Mouse (Mus musculus): Measurements from ENCODE around the gene Orc5. TPM values are rescaled to one million over a fixed set of nuclear protein-coding genes. Genes with fewer than 3 reads are reported as not detected.
A peak's percentile ranks its signal among the peaks of the same experiment; 100 is the strongest.
"Not testable (repeated sequence)": the region's sequence is repeated elsewhere in the genome, so short reads cannot be mapped to it uniquely, and the experiment has no call there.

Gene Orc5
- polyA plus RNA-seq, 1 experiment from 2014 or later = 49.4 TPM

DNA sequence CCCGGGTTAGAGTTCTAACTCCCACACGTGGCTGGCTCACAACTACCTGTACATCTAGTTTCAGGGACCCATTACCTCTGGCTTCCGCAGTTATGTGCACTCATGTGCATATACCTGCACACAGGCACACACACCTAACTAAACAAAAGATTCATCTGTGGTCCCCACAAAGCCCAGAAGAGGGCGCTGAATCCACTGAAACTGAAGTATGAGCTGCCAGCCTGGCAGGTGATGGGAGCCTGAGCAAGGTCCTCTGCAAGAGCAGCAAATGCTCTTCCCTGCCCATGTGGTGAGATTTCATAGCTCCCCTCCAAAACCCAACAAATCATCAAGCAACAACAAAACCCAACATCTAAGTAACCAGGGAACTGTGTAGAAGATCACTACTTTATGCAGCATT is 61.1 kb downstream of the Orc5 start:
- no peaks in the 10 kb centered on the region for H3K9me3 ChIP-seq (replicated peaks)
- H3K4me1 ChIP-seq (replicated peaks) = peaks cover 15% of the 10 kb centered on the region
- H3K4me3 ChIP-seq (replicated peaks) = no peak overlapping the region
- H3K27me3 ChIP-seq = no peaks in the 10 kb centered on the region
- no peak for ATAC-seq (ENCODE audit: insufficient read depth)
- no peak overlapping the region for H3K9ac ChIP-seq
- WGBS (ENCODE audit: insufficient replicate concordance) = 66% methylated on average over 4 of the region's 4 CpGs
- H3K4me2 ChIP-seq = no peak overlapping the region
- H3K36me3 ChIP-seq (replicated peaks) = peaks cover 61% of the 10 kb centered on the region
- no peak overlapping the region for H3K27ac ChIP-seq (replicated peaks)

DNA sequence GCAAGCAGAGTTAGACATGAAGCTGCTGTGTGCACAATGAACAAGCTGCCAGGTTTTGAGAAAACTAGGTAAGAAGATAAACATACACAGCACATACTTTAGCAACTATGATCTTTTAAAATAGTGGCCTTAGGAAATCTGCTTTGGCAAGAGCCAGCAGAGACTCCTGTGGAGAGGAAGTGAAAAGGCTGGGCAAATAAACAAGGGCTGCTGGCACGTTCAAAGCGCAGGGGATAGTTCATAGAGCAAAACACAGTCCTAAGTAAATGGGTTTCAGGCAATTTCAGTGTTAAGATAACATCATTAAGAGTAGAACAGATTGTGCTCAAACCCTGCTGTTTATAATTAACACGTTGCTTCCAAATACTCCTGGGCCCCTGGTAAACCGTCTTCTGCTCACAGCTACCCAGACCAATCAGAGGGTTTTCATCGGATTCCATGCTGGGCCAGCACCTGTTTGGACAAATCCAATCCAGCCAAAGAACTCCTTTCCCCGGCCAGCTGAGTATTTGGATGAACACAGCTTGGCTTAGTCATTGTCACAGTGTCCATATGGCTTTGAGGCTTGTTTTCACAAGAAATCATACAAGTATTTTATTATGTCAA is 63.5 kb downstream of the Orc5 start:
- Histone ChIP-seq H3K9ac (no peak overlapping the region), H3K4me1 (replicated peaks) (peaks cover 15% of the 10 kb centered on the region), H3K27ac (replicated peaks) (peak overlapping the region; percentile 45; the same call in 1 of the 2 replicates), H3K36me3 (replicated peaks) (peaks cover 63% of the 10 kb centered on the region), H3K9me3 (replicated peaks) (no peaks in the 10 kb centered on the region), H3K4me3 (replicated peaks) (no peak overlapping the region), H3K27me3 (no peaks in the 10 kb centered on the region), H3K4me2 (no peak overlapping the region)
- WGBS (ENCODE audit: insufficient replicate concordance) = 68% methylated on average over 6 of the region's 6 CpGs
- peak; percentile 17; the same call in 1 of the 2 replicates for ATAC-seq (ENCODE audit: insufficient read depth)

DNA sequence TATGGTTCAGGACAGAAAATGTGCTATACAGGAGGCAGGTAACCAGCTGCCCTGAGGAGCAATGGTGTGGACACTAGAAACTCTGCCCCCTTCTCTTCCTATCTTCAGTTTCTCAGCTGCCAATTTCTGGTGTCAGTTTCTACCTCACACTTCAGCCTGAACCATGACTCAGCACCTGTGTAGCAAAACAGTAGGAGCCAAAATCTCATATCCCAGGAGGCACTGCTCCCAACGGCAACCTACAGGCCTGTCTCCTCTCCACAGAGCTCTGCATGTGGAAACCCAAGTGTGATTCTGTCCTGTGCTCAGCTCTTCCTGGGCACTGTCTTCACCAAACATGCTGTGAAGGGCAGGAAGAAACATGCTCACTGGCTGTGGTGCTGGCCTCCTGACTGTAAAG is 64.5 kb downstream of the Orc5 start:
- Histone ChIP-seq H3K36me3 (replicated peaks) (peaks cover 54% of the 10 kb centered on the region), H3K27me3 (no peaks in the 10 kb centered on the region), H3K4me1 (replicated peaks) (peaks cover 15% of the 10 kb centered on the region), H3K9ac (no peak overlapping the region), H3K4me3 (replicated peaks) (no peak overlapping the region), H3K4me2 (no peak overlapping the region), H3K9me3 (replicated peaks) (no peaks in the 10 kb centered on the region), H3K27ac (replicated peaks) (peak overlapping the region; percentile 72)
- WGBS (ENCODE audit: insufficient replicate concordance) = 52% methylated on average over 1 of the region's 1 CpGs
- ATAC-seq (ENCODE audit: insufficient read depth) = peak; percentile 77

DNA sequence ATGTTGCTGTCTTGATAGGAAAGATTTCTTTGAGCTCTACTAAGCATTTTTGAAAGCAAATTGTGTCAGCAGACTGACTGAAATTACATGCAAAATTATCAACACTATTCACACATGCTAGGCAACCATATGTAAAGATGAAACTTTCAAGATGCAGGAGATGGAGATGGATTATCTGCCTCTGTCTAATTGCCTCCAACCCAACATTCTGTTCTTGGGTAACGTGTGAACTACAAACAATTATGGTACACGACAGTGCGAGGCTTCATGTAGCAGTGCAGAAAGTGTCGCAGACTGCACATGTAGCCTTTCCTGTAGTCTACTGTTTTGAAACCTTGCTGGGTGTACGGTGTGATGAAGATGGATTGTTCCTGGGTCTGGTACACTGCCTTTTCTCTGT is 67.7 kb downstream of the Orc5 start:
- peaks cover 32% of the 10 kb centered on the region for H3K36me3 ChIP-seq (replicated peaks)
- no peak for ATAC-seq (ENCODE audit: insufficient read depth)
- no peak overlapping the region for H3K9ac ChIP-seq
- no peak overlapping the region for H3K4me2 ChIP-seq
- H3K27ac ChIP-seq (replicated peaks) = no peak overlapping the region
- 82% methylated on average over 5 of the region's 5 CpGs for WGBS (ENCODE audit: insufficient replicate concordance)
- H3K9me3 ChIP-seq (replicated peaks) = no peaks in the 10 kb centered on the region
- no peaks in the 10 kb centered on the region for H3K27me3 ChIP-seq
- H3K4me1 ChIP-seq (replicated peaks) = peaks cover 15% of the 10 kb centered on the region
- H3K4me3 ChIP-seq (replicated peaks) = no peak overlapping the region

DNA sequence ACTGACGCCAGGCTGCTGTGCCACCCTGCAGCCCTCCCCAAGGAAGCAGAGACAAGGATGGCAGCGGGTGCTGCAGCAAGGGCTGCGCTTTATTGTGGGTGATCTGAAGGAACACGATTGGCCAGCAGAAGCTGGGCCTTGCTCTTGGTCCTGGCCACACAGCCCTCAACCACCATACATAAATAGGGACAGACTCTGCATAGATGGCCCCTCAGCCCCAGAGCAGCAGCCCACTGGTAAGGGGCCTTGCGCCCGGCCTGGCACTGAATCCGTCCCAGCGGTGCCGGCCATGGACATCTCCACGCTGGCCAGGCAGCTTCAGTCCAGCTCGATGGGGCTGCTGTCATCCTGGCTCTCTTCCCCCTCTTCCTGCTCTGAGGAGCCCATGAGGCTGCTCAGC is 77.8 kb downstream of the Orc5 start:
- 78% methylated on average over 8 of the region's 11 CpGs for WGBS (ENCODE audit: insufficient replicate concordance)
- not testable (repeated sequence) for H3K36me3 ChIP-seq (replicated peaks)

DNA sequence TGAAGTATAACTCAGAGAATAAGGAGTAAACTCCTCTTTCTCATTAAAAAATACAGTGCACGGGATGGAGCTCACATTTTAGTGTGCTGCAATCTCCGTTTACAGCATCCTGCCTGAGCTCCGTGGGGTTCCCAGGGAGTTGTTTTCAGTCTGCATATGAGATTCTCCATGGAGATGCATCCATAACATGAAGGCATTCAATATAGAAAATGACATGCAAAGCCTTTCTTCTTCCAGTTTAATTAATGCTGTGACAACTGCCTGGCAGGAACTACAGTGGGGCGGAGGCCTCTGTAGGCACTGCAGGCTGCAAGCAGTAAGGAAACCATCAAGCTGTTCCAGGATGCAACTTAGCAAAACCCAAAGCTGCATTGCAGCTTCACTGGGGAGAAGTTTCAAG is 79.0 kb downstream of the Orc5 start:
- ATAC-seq (ENCODE audit: insufficient read depth) = no peak
- no peak overlapping the region for H3K9ac ChIP-seq
- H3K4me1 ChIP-seq (replicated peaks) = no peaks in the 10 kb centered on the region
- WGBS (ENCODE audit: insufficient replicate concordance) = 66% methylated on average over 4 of the region's 4 CpGs
- no peaks in the 10 kb centered on the region for H3K36me3 ChIP-seq (replicated peaks)
- no peaks in the 10 kb centered on the region for H3K27me3 ChIP-seq
- H3K27ac ChIP-seq (replicated peaks) = no peak overlapping the region
- no peak overlapping the region for H3K4me2 ChIP-seq
- no peaks in the 10 kb centered on the region for H3K9me3 ChIP-seq (replicated peaks)
- H3K4me3 ChIP-seq (replicated peaks) = no peak overlapping the region

More for the DNA sequence above, 77.8 kb downstream of the Orc5 start:
- not testable (repeated sequence) for H3K4me2 ChIP-seq; H3K9ac ChIP-seq; H3K4me1 ChIP-seq (replicated peaks); ATAC-seq (ENCODE audit: insufficient read depth); H3K27ac ChIP-seq (replicated peaks); H3K9me3 ChIP-seq (replicated peaks); H3K4me3 ChIP-seq (replicated peaks); H3K27me3 ChIP-seq

DNA sequence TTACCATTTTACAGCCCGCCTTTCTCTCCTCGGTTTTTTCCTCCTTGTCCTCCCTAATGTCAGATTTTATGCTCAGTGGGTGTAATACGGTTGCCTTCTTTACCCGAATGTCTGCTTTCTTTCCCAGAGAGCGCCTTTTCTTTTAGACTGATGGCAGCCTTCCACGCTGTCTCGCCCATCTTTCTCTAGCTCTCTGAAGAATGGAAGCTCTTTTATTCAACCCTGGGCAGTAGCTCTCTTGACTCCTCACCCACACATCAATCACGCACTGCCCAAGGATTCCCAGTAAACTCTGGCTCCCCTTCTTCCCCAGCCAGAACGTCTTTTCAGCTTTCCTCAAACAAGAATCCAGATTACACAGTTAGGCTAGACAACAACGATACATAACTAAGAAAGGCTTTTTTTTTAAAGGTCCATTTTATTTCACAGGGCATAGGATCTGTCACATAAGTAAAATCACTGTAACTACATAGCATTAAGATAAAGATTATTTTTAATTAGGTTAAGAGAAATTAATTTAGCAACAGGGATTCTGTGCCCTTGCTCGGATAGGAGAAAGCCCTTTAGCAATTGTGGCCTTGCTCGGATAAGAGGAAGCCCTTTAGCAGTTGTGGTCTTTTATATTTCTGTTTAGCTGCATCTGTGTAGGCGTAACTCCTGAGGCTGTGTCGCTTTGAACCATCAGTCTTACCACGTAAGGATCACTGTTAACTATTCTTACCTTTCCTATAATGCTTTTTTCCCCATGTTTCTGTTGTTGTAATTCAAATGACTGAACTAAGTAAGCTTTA is 97.2 kb downstream of the Orc5 start:
- Histone ChIP-seq H3K27ac (replicated peaks) (no peak overlapping the region), H3K9ac (no peak overlapping the region), H3K4me2 (no peak overlapping the region), H3K4me3 (replicated peaks) (no peak overlapping the region), H3K36me3 (replicated peaks) (no peaks in the 10 kb centered on the region), H3K9me3 (replicated peaks) (no peaks in the 10 kb centered on the region), H3K27me3 (no peaks in the 10 kb centered on the region), H3K4me1 (replicated peaks) (no peaks in the 10 kb centered on the region)
- no peak for ATAC-seq (ENCODE audit: insufficient read depth)
- 69% methylated on average over 15 of the region's 15 CpGs for WGBS (ENCODE audit: insufficient replicate concordance)

DNA sequence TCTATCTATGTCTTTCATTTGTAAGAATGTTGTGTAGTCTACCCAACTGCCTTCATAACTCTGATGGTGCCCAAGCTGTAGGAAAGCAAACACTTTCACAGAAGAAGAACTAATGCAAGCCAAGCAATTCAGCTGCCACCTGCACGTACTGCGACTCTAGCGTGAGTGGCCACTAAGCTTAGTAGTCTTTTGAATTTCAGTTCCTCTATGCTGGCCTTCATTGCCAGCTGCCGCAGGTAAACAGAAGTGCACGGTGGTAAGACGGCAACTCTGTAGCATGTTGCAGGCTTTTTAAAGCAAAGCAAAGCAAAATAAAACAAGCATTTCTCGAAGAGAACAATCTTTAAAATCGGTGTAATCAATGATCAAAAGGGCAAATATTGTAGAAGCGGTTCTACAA is 97.8 kb downstream of the Orc5 start:
- H3K36me3 ChIP-seq (replicated peaks) = no peaks in the 10 kb centered on the region
- no peaks in the 10 kb centered on the region for H3K27me3 ChIP-seq
- H3K9me3 ChIP-seq (replicated peaks) = no peaks in the 10 kb centered on the region
- no peak for ATAC-seq (ENCODE audit: insufficient read depth)
- H3K4me1 ChIP-seq (replicated peaks) = no peaks in the 10 kb centered on the region
- WGBS (ENCODE audit: insufficient replicate concordance) = 74% methylated on average over 9 of the region's 9 CpGs
- H3K27ac ChIP-seq (replicated peaks) = no peak overlapping the region
- H3K4me2 ChIP-seq = no peak overlapping the region
- no peak overlapping the region for H3K9ac ChIP-seq
- no peak overlapping the region for H3K4me3 ChIP-seq (replicated peaks)

DNA sequence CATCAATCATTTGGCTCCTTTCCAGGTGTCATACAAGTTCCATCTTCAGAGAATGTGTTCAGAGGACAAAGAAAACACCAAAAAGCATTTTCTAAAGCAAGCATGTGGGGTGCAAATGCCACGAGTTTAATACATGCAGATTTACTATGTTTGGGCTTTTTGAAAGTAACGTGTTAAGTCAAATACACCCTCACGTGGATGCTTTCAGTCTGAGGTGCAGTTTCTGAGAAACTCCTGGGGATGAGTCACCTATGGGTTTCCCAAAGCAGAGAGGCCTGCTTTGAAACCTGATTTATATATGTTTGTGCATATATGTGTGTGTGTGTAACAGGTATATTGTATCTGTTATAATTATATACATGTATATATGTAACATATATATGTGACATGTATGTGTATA is 98.5 kb downstream of the Orc5 start:
- no peak overlapping the region for H3K4me2 ChIP-seq
- H3K9ac ChIP-seq = no peak overlapping the region
- no peak overlapping the region for H3K4me3 ChIP-seq (replicated peaks)
- H3K36me3 ChIP-seq (replicated peaks) = no peaks in the 10 kb centered on the region
- no peak for ATAC-seq (ENCODE audit: insufficient read depth)
- no peaks in the 10 kb centered on the region for H3K4me1 ChIP-seq (replicated peaks)
- no peaks in the 10 kb centered on the region for H3K9me3 ChIP-seq (replicated peaks)
- no peak overlapping the region for H3K27ac ChIP-seq (replicated peaks)
- no peaks in the 10 kb centered on the region for H3K27me3 ChIP-seq
- 45% methylated on average over 3 of the region's 3 CpGs for WGBS (ENCODE audit: insufficient replicate concordance)

DNA sequence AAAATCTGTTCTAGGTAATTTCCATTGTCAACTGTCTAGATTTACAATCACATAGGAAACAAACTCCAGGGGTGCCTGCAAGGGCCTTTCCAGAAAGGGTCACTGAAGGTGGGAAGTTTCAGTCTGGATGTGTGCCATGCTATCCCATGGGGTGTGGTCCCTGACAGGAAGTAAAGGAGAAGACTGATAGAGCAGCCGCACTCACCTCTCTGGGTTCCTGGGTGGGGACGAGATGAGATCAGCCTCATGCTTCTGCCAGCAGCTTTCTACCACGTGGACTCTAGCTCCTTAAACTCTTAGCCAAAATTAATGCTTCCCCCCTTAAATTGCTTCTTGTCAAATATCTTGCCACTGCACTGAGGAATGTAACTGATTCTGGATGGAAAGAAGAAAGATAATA is 100.7 kb downstream of the Orc5 start:
- ATAC-seq (ENCODE audit: insufficient read depth) = no peak
- Histone ChIP-seq H3K9me3 (replicated peaks) (no peaks in the 10 kb centered on the region), H3K27me3 (no peaks in the 10 kb centered on the region), H3K36me3 (replicated peaks) (no peaks in the 10 kb centered on the region), H3K4me1 (replicated peaks) (no peaks in the 10 kb centered on the region), H3K4me2 (no peak overlapping the region), H3K4me3 (replicated peaks) (no peak overlapping the region), H3K9ac (no peak overlapping the region), H3K27ac (replicated peaks) (no peak overlapping the region)
- WGBS (ENCODE audit: insufficient replicate concordance) = 39% methylated on average over 3 of the region's 3 CpGs

Measured in liver, embryonic 15.5 days (tissue).